Comparison of ENCODE assay signal across 11 mouse cellular contexts in genomic region chr16:97209997-97210396, GRCm38 (mm10). TPM values are rescaled to one million over a fixed set of nuclear protein-coding genes. Genes with fewer than 3 reads are reported as not detected.
DNase-seq lines count a peak whose midpoint lies in the region; ATAC-seq lines count a peak whose summit lies in the region.
"Had no signal": no experiment of that assay in that cellular context is flagged by ENCODE, and none has a peak within 500 bp of the region (broad histone marks: within the 10 kb centered on the region; RNA-seq: fewer than 3 reads in every experiment).

No protein-coding gene starts in this region.

- H3K4me2 ChIP-seq in heart, embryonic 12.5 days = no peak overlapping the region
- H3K4me2 ChIP-seq: limb, embryonic 13.5 days; midbrain, embryonic 12.5 days had no signal

- no peak for ATAC-seq in heart, embryonic 12.5 days (ENCODE audit: insufficient number of reproducible peaks, low FRiP score)

- H3K27me3 ChIP-seq in heart, embryonic 12.5 days (replicated peaks) = no peaks in the 10 kb centered on the region
- H3K27me3 ChIP-seq: limb, embryonic 13.5 days; midbrain, embryonic 12.5 days had no signal

- intact Hi-C loops in heart, postnatal 10 days (cut with DNase I) = no loop called here
- intact Hi-C loops in left cerebral cortex, postnatal 14 days (cut with DNase I) = no loop called here

- no peak overlapping the region for H3K27ac ChIP-seq in heart, embryonic 12.5 days (ENCODE audit: poor library complexity, severe bottlenecking)
- H3K27ac ChIP-seq: limb, embryonic 13.5 days; midbrain, embryonic 12.5 days had no signal

- peaks cover 3% of the 10 kb centered on the region; the same call in 1 of the 2 replicates for H3K9me3 ChIP-seq in heart, embryonic 12.5 days (replicated peaks)

- H3K36me3 ChIP-seq in heart, embryonic 12.5 days = no peaks in the 10 kb centered on the region
- H3K36me3 ChIP-seq: limb, embryonic 13.5 days; midbrain, embryonic 12.5 days had no signal

- no peak overlapping the region for H3K9ac ChIP-seq in heart, embryonic 12.5 days
- H3K9ac ChIP-seq: limb, embryonic 13.5 days; midbrain, embryonic 12.5 days had no signal

- H3K4me1 ChIP-seq in heart, embryonic 12.5 days (replicated peaks) = no peaks in the 10 kb centered on the region
- H3K4me1 ChIP-seq: midbrain, embryonic 12.5 days had no signal

- no peak overlapping the region for H3K4me3 ChIP-seq in heart, embryonic 12.5 days
- H3K4me3 ChIP-seq: limb, embryonic 13.5 days; midbrain, embryonic 12.5 days had no signal

- DNase-seq in heart, postnatal 10 days = peak; percentile 7 to 15
- peak; percentile 3 for DNase-seq in cerebellum, adult 18-20 months
- peak; percentile 68 to 77 for DNase-seq in frontal cortex, postnatal 36 days (ENCODE audit: low spot score in 2 of 2)
- DNase-seq in left cerebral cortex, postnatal 14 days (ENCODE audit: low spot score in 2 of 2) = peak; percentile 42 to 65
- no peak for DNase-seq in kidney, adult 9 months
- no peak for DNase-seq in spleen, postnatal 10 days (ENCODE audit: low spot score in 2 of 2)
- DNase-seq in spleen, adult 18-20 months = no peak

- WGBS in heart, embryonic 12.5 days = 56% methylated on average over 5 of the region's 5 CpGs

RNA-seq across cellular contexts. Expression of gene Dscam, which starts 39.4 kb away (rescaled TPM):
- not detected for total RNA-seq in heart, postnatal 10 days (2021)
- not detected in 2 replicates for polyA plus RNA-seq in heart, embryonic 12.5 days (2016; fragmentation: Nextera tagmentation; extraction: Ambion mirVana)
- total RNA-seq in left cerebral cortex, postnatal 14 days (2021) = 10 to 100 TPM; 42.4 to 48.2 TPM
- polyA plus RNA-seq: heart, postnatal 0 days had no signal

Comparison
In these comparisons a context has a peak if more than half of its experiments do, and no peak if none do; other contexts are left out.
1. DNase-seq: peak in heart, postnatal 10 days (2 of 2), cerebellum, adult 18-20 months (2 of 2), frontal cortex, postnatal 36 days (2 of 2) and left cerebral cortex, postnatal 14 days (2 of 2); none in kidney, adult 9 months (single experiment), spleen, postnatal 10 days (0 of 2) and spleen, adult 18-20 months (0 of 2).
2. RNA of gene Dscam, which starts 39.4 kb away (total RNA-seq): 42.4 to 48.2 TPM in left cerebral cortex, postnatal 14 days; not detected in heart, postnatal 10 days; every median in the first group is over 10 times any median in the second.